Mouse (Mus musculus) MEL-GATA-1-ER (cell line): ENCODE data around the gene Lrrc61.

ENCODE experiments used
- DNase-seq: peaks from one replicate; pipeline ENCODE4 v3.0.0-alpha.2; 2012; ENCODE audit warnings: low read depth; ENCODE audit errors: extremely low read depth

Gene Lrrc61

DNA sequence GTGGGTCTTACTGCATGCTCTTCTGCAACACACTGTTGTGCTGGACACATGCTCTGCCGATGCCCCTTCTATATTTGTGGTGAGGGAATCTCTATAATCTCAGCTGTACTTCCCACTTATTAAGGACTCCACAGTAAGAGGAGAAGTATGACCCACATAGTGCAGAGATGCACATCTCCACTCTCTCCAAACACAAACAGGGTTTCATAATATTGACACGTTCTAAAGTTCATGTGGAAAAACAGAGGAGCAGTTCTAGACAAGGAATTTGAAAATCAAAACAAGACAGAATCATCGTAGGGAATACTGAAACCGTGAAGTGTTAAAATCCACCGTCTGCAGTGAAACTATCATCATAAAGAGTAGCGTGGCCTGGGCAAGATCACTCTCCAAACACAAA is 37.3 kb downstream of the Lrrc61 start:
- no peak for DNase-seq

DNA sequence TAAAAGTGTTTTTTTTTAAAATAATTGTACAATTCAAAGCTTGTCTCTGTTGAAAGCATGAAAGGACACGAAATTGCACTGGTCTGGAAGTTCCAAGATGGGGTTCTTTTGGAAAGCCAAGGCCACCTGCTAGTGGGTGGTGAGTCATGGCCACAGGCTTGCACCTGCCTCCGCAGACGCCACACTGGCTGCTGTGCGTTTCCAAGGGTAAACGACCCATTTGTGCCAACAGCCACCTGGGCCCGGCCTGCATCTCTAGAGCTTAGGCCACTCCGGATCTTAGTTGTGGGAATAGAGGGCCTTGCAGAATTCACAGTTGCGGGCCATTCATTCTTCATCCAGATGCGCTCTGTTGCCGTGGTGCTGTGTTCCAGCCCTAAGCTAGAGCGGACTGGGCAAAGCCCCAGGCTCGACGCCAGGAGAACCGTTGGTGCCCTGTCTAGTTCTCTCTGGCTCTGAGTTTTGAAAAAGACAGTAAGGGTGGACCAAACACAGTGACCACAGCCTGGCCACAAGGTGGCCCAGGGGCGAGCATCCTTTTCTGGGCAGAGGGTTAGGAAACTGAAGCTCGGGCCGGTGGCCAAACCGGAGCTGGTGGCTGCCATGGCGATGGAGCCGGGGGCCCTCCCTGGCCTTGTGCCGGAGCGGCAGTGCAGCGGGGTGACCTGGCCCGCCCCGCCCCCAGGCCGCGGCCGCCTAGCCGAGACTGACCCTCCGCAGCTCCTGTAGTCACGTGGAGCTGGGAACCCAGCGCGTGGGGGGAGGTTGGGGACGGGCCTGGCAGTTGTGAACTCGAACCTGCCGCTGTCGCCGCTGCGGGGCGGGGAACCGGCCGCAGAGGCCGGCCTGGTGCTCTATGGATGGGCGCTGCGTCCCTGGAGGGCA is 38.8 kb downstream of the Lrrc61 start, which contains the start of the genes Repin1 and Gm44965:
Repin1 (plus strand) TSS at position 726 of the 885 bp plus-strand sequence.
Gm44965 (plus strand) TSS at position 784 of the 885 bp plus-strand sequence.
- no peak for DNase-seq

DNA sequence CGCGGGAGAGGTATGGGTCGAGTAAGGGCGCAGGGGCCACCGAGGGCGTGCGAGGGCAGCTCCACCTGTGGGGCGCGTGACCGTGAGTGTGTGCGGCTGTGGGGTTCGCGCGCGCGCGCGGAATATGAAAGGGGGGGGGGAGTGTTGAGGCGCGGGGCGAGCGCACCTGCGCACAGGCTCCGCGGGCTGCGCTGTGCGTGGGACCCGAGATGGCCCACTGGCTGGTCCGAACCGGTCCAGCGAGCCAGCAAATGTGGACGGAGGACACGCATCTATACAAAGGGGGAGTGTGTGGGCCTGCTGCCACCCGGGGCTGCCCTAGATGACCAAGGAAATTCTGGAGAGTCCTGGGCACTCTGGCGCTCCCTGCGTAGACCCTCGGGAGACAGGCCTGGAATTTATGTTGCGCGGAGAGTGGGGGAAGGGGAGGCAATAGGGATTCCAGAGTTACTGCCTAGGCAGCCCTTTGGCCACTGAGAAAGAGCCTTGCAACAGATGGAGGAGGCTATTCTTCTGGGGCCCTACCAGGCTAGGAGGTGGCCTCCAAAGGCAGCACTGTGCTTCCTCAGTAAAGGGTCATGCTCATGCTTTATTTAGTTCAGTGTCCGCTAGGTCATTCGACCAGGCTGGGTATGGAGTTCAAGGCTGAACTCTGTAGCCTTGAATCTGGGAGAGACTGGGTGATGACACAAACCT is 39.6 kb downstream of the Lrrc61 start:
- DNase-seq, result no peak

DNA sequence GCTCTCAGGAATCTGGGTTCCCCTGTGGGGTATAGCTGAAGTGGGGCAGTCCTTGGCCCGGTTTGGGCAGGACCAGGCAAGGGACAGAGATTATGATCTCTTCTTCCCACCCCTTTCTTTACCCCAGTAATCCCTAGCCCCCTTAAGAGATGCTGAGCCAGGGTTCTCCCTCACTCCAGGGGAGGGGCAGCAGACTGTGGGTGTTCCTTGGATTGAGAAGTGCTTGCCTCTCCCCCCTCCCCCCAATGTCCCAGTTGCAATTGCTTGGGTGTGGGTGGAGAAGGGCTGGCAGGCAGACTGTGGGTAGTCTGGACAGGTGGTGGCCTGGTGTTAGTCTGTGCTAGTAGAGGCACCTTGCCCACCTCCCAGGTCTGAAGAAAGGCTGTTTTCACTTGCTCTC is 40.7 kb downstream of the Lrrc61 start:
- DNase-seq, result no peak

DNA sequence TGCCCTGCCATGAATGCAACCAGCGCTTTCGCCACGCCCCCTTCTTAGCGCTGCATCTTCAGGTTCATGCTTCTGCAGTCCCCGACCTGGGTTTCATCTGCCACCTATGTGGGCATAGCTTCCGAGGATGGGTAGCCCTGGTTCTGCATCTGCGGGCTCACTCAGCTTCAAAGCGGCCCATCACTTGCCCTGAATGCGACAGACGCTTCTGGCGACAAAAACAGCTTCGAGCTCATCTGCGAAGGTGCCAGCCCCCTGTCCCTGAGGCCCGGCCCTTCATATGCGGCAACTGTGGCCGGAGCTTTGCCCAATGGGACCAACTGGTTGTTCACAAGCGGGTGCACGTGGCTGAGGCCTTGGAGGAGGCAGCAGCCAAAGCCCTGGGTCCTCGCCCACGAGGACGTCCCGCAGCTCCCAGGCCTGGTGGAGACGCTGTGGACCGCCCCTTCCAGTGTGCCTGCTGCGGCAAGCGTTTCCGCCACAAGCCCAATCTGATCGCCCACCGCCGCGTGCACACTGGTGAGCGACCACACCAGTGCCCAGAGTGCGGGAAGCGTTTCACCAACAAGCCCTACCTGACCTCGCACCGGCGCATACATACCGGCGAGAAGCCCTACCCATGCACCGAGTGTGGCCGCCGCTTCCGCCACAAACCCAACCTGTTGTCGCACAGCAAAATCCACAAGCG is 42.1 kb downstream of the Lrrc61 start:
- no peak for DNase-seq

DNA sequence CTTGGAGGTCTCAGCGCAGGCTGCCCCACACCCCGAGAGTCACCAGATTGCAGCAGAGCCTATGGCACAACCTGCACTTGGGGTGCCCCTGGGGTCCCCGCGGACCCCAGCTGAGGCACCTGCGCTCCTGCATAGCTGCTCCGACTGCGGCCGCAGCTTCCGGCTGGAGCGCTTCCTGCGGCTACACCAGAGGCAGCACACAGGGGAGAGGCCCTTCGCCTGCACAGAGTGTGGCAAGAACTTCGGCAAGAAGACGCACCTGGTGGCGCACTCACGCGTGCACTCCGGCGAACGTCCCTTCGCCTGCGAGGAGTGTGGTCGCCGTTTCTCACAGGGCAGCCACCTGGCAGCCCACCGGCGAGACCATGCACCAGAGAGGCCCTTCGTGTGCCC is 42.6 kb downstream of the Lrrc61 start:
- no peak for DNase-seq

DNA sequence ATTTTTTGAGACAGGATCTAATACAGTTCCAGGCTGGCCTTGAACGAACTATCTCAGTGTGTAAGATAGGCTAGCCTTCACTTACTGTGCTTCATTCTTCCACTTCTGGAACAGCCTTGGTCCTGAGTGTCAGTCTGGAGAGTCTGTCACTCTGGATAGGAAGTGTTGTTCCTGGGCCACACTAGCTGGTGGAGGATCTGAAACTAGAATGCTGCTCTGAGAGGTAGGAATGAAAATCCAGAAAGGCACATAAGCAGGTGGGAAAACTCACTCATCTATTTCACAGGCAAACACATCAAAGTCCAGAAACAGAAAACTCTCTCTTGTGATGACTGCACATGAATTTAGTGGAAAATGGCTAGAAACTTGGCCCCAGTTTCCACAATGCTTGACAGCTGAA is 46.0 kb downstream of the Lrrc61 start:
- no peak for DNase-seq

DNA sequence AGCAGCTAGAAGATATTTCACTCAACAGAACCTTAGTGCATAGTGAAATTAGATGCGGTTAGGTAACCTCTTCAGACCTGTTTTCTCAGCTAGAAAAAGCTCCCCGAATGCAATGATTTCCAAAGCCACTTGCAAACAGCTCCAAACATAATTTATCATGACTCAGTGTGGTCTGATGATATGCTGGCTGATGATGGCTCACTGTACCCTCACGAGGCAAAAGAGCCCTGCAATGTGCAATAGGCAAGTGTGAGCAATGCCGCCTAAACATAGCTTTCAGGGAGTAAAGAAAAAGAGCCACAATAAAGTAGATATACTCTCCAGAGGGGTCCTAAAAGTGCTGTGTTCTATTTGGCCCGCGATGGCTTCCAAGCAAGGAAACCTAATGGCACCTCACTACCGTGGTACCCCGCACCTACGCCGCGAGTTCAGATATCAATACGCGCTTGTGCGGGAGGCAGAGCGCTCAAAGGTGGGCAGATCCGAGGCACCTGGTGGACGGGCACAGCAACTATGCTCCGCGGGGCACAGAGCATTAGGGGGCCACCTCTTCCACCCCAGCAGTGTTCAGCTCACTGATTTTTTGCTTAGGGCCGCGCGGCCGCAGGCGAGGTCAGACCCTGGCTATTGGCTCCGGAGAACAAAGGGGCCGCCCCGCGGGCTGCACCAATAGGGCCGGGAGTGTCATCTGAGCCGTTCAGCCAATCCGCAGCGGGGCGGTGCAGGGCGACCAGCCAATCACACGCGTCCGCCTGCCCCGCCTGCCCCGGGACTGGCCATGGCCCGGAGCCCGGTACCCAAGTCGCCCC is 46.9 kb downstream of the Lrrc61 start, which contains the start of gene Zfp775:
Zfp775 (plus strand) TSS at position 793 of the 809 bp plus-strand sequence.
- no peak for DNase-seq

DNA sequence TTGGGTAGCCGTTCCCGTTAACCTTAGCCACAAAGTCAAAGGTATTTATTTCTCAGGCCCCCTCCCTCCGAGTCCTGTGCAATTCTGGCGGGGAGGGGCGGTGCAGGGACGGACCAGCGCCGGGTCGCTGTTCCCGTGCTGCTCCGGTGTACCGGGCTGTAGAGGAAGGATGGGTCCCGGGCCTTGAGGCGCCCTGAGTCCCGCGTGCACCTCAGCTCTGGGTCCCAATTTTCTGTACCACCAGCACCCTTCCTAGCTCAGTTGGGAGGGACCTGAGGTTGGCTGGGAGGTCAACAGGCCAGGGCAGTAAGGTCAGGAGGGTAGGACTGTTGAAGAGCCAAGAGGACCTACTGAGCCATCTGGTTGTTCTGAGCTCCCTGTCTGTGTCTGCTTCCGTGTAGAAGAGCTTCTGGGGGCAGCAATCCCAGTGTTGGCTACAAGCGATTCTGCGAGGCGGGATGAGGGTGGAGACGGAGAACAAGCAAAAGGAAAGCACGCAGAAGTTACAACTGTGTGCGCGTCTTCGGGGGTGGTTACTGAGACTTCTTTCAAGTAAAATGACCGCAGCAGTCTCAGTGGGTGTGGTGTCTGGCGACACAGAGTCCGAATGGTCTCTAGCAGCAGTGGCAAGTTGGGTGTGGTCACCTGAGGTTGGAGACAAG is 47.6 kb downstream of the Lrrc61 start:
- no peak for DNase-seq

DNA sequence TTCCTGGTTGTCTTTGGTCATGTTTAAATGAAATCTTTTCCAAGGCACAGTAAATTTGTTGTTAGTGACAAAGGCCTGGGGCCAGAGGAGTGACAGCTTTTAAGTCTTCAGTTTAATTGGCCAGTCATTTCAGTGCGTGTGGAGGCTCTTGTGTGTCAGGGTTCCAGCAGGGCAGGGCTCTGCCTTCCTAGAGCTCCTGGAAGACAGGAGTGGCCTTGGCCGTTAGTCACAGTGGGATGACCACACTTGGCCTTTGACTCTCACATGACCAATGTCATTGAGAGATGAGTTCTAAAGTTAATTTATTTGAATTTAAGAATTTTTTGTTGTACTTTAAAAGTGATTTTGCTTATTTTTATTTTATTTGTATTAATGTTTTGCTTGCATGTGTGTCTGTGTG is 53.5 kb downstream of the Lrrc61 start:
- DNase-seq, result no peak

DNA sequence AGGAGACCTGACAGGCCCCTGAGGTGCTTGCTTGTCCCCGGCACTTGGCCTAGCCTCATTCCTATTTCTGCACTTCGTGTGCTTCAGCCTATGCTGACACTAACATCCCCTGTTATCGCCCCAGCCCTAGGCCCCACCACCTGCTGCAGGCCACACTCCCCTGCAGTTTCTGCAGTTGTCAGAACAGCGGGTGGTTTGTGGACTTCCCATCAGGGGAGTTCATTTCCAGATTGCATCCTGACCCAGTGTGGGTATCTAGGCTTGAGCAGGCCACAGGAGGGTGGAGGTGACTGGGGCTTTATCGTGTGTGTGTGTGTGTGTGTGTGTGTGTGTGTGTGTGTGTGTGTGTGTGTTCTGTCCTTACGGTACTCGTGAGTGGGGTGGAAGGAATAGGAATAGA is 54.9 kb downstream of the Lrrc61 start:
- no peak for DNase-seq

DNA sequence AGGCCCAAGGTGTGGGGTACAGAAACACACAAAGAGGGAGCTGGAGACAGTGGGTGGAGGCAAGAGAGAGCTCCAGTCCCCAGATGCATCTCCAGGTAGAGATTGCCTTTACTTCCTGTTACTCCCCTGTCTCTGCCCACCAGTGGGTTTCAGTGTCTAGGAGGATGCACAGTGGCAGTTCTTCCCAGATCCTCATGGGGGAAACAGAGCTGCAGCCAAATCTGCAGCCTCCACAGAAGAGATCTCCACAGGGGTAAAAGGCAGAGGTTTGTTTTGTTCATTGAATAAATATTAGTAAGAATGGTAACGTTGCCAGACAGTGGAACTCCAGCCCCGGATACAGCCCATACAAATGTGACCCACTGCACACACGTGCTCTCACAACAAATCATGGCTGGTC is 56.1 kb downstream of the Lrrc61 start:
- DNase-seq, result no peak

DNA sequence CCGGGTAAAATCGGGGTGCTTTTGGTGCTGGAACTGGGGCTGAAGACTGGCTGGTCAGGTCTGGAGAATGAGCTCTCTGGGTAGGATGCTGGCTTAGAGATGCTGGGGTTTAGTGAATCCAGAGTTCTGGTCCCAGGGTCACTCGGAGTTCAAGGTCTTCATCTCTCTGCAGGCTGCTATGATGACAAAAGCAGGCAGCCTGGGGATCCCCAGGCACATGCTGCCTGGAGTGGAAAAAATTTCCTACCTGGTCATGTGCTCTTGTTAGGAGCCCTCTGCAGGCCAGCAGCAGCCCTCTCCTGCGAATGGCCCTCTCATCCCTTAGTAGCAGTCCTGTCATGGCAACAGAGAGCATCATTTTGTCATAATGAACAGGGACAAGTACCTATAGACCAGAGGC is 58.9 kb downstream of the Lrrc61 start:
- DNase-seq, result no peak

DNA sequence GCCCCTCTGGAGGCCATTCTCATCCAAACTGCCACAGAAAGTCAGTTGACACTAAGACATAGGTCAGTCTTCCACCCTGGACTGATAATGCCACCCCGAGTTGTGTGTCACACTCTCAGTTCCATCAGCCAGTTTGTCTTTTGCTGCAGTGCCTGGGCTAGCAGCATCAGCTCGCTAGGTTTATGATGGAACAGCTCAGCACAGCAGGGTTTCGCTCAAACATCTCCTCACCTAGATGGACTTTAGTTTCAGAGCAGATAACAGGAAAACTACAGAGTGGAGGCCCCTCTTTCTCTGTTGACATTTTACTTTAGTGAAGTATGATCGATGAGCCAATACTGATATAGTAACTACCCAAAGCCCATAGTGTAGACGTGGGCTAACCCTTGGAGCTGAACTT is 60.2 kb downstream of the Lrrc61 start:
- no peak for DNase-seq

DNA sequence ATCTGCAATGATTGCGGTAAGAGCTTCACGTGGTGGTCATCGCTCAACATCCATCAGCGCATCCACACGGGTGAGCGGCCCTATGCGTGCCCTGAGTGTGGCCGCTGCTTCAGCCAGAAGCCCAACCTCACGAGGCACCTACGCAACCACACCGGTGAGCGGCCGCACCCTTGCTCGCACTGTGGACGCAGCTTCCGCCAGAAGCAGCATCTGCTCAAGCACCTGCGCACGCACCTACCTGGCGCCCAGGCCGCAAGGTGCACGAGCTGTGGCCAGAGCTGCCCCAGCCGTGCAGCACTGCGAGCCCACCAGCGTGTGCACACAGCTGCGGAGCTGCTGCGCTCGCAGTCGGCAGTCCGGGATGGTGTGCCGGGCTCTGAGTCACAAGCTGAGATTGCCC is 65.4 kb downstream of the Lrrc61 start:
- no peak for DNase-seq
